Mouse (Mus musculus): Measurements from ENCODE around the gene Gm8362. TPM values are rescaled to one million over a fixed set of nuclear protein-coding genes. Genes with fewer than 3 reads are reported as not detected.
"Not testable (repeated sequence)": the region's sequence is repeated elsewhere in the genome, so short reads cannot be mapped to it uniquely, and the experiment has no call there.

The Gm8362 gene
- not detected for total RNA-seq (2021)
- polyA plus RNA-seq (2012; rRNA removed) = not detected in 2 replicates
- long read RNA-seq = 0 reads

- DNase-seq = not testable (repeated sequence)
Observed at GRCm38 (mm10) chr14:6774311-6774710, at the start of gene Gm8362. Gene Gm8362 (minus strand): TSS chr14:6774411.

GRCm38 (mm10) chr14:6823297-6823696 lies 49.1 kb upstream of the Gm8362 start:
- DNase-seq = not testable (repeated sequence)

GRCm38 (mm10) chr14:6757231-6757536 lies 17.0 kb downstream of the Gm8362 start:
- DNase-seq = not testable (repeated sequence)

GRCm38 (mm10) chr14:6756384-6757230 lies 17.6 kb downstream of the Gm8362 start:
- peak; percentile 8 for DNase-seq

GRCm38 (mm10) chr14:6742232-6742631 lies 32.0 kb downstream of the Gm8362 start, which contains the start of gene Gm3636:
Gene Gm3636 (minus strand): TSS chr14:6742332.
- DNase-seq = not testable (repeated sequence)

- DNase-seq = not testable (repeated sequence)
Observed at GRCm38 (mm10) chr14:6720151-6720550, 54.1 kb downstream of the Gm8362 start, which contains the start of gene Gm8050. Gene Gm8050 (minus strand): TSS chr14:6720251.

Other genes starting within 250 kb of the Gm8362 start
- not detected for gene Gm8356, start 237.1 kb downstream of the Gm8362 start, total RNA-seq (2021)
- not detected in 2 replicates for gene Gm8356, start 237.1 kb downstream of the Gm8362 start, polyA plus RNA-seq (2012; rRNA removed)
- gene Gm3629, start 183.8 kb downstream of the Gm8362 start, total RNA-seq (2021) = not detected
- not detected in 2 replicates for gene Gm3629, start 183.8 kb downstream of the Gm8362 start, polyA plus RNA-seq (2012; rRNA removed)
- not detected for gene Gm3460, start 152.0 kb downstream of the Gm8362 start, total RNA-seq (2021)
- not detected in 2 replicates for gene Gm3460, start 152.0 kb downstream of the Gm8362 start, polyA plus RNA-seq (2012; rRNA removed)
- gene Gm10251, start 90.2 kb downstream of the Gm8362 start, total RNA-seq (2021) = not detected
- gene Gm10251, start 90.2 kb downstream of the Gm8362 start, polyA plus RNA-seq (2012; rRNA removed) = not detected in 2 replicates
- not detected for gene Gm8050, start 54.2 kb downstream of the Gm8362 start, total RNA-seq (2021)
- not detected in 2 replicates for gene Gm8050, start 54.2 kb downstream of the Gm8362 start, polyA plus RNA-seq (2012; rRNA removed)
- gene Gm3636, start 32.1 kb downstream of the Gm8362 start, total RNA-seq (2021) = under 1 TPM in 1 of 2 experiments, not detected in 1; 0.52 TPM
- gene Gm3636, start 32.1 kb downstream of the Gm8362 start, polyA plus RNA-seq (2012; rRNA removed) = not detected in 2 replicates
- not detected for gene Gm3642, start 65.9 kb upstream of the Gm8362 start, total RNA-seq (2021)
- gene Gm3642, start 65.9 kb upstream of the Gm8362 start, polyA plus RNA-seq (2012; rRNA removed) = not detected in 2 replicates
- gene Gm3667, start 115.6 kb upstream of the Gm8362 start, total RNA-seq (2021) = not detected
- not detected in 2 replicates for gene Gm3667, start 115.6 kb upstream of the Gm8362 start, polyA plus RNA-seq (2012; rRNA removed)
- gene Gm6356, start 199.4 kb upstream of the Gm8362 start, total RNA-seq (2021) = not detected
- not detected in 2 replicates for gene Gm6356, start 199.4 kb upstream of the Gm8362 start, polyA plus RNA-seq (2012; rRNA removed)

All from adrenal gland, adult 2 months (tissue).